Mouse (Mus musculus): ENCODE data around the gene Olfr521. TPM values are rescaled to one million over a fixed set of nuclear protein-coding genes. Genes with fewer than 3 reads are reported as not detected.
A peak's percentile ranks its signal among the peaks of the same experiment; 100 is the strongest.

The Olfr521 gene
- polyA plus RNA-seq, 1 experiment from 2014 or later, result not detected

GRCm38 (mm10) chr7:99785553-99785952 lies 22.2 kb downstream of the Olfr521 start:
- WGBS, result 88% methylated on average over 3 of the region's 3 CpGs
- no peak overlapping the region for H3K4me2 ChIP-seq (replicated peaks; ENCODE audit: low read depth, low read length)
- H3K4me3 ChIP-seq (ENCODE audit: low read depth, low read length), result no peak overlapping the region
- no peaks in the 10 kb centered on the region for H3K27me3 ChIP-seq (ENCODE audit: control insufficient read depth, insufficient read depth, low read length)
- no peaks in the 10 kb centered on the region for H3K36me3 ChIP-seq (ENCODE audit: control insufficient read depth, insufficient read depth, low read length)
- H3K27ac ChIP-seq (ENCODE audit: low read length), result no peak overlapping the region
- no peak overlapping the region for H3K9ac ChIP-seq (replicated peaks; ENCODE audit: low read depth, low read length)
- peaks cover 9% of the 10 kb centered on the region for H3K4me1 ChIP-seq (ENCODE audit: control insufficient read depth, insufficient read depth, low read length)
- no peak for ATAC-seq (ENCODE audit: insufficient number of reproducible peaks, insufficient read depth, low FRiP score, low read depth)
- H3K9me3 ChIP-seq (ENCODE audit: control insufficient read depth, low read depth, low read length), result no peaks in the 10 kb centered on the region

GRCm38 (mm10) chr7:99786774-99787173 lies 23.5 kb downstream of the Olfr521 start:
- Histone ChIP-seq H3K4me2 (replicated peaks; ENCODE audit: low read depth, low read length) (no peak overlapping the region), H3K27ac (ENCODE audit: low read length) (no peak overlapping the region), H3K27me3 (ENCODE audit: control insufficient read depth, insufficient read depth, low read length) (no peaks in the 10 kb centered on the region), H3K36me3 (ENCODE audit: control insufficient read depth, insufficient read depth, low read length) (no peaks in the 10 kb centered on the region), H3K9me3 (ENCODE audit: control insufficient read depth, low read depth, low read length) (no peaks in the 10 kb centered on the region), H3K9ac (replicated peaks; ENCODE audit: low read depth, low read length) (no peak overlapping the region), H3K4me3 (ENCODE audit: low read depth, low read length) (no peak overlapping the region), H3K4me1 (ENCODE audit: control insufficient read depth, insufficient read depth, low read length) (peaks cover 9% of the 10 kb centered on the region)
- WGBS, result 83% methylated on average over 3 of the region's 3 CpGs
- ATAC-seq (ENCODE audit: insufficient number of reproducible peaks, insufficient read depth, low FRiP score, low read depth), result no peak

GRCm38 (mm10) chr7:99787935-99788334 lies 24.6 kb downstream of the Olfr521 start:
- no peak overlapping the region for H3K27ac ChIP-seq (ENCODE audit: low read length)

GRCm38 (mm10) chr7:99788563-99788962 lies 25.3 kb downstream of the Olfr521 start:
- H3K9me3 ChIP-seq (ENCODE audit: control insufficient read depth, low read depth, low read length), result no peaks in the 10 kb centered on the region
- WGBS, result 25% methylated on average over 5 of the region's 5 CpGs
- H3K4me2 ChIP-seq (replicated peaks; ENCODE audit: low read depth, low read length), result no peak overlapping the region
- no peak overlapping the region for H3K27ac ChIP-seq (ENCODE audit: low read length)
- H3K36me3 ChIP-seq (ENCODE audit: control insufficient read depth, insufficient read depth, low read length), result no peaks in the 10 kb centered on the region
- no peaks in the 10 kb centered on the region for H3K27me3 ChIP-seq (ENCODE audit: control insufficient read depth, insufficient read depth, low read length)
- peaks cover 9% of the 10 kb centered on the region for H3K4me1 ChIP-seq (ENCODE audit: control insufficient read depth, insufficient read depth, low read length)
- no peak overlapping the region for H3K9ac ChIP-seq (replicated peaks; ENCODE audit: low read depth, low read length)
- ATAC-seq (ENCODE audit: insufficient number of reproducible peaks, insufficient read depth, low FRiP score, low read depth), result peak; percentile 37; the same call in 1 of the 2 replicates
- H3K4me3 ChIP-seq (ENCODE audit: low read depth, low read length), result no peak overlapping the region

More at GRCm38 (mm10) chr7:99787935-99788334, 24.6 kb downstream of the Olfr521 start:
- H3K36me3 ChIP-seq (ENCODE audit: control insufficient read depth, insufficient read depth, low read length), result no peaks in the 10 kb centered on the region
- WGBS, result 53% methylated on average over 2 of the region's 2 CpGs
- H3K9ac ChIP-seq (replicated peaks; ENCODE audit: low read depth, low read length), result no peak overlapping the region
- H3K4me1 ChIP-seq (ENCODE audit: control insufficient read depth, insufficient read depth, low read length), result peaks cover 9% of the 10 kb centered on the region
- H3K9me3 ChIP-seq (ENCODE audit: control insufficient read depth, low read depth, low read length), result no peaks in the 10 kb centered on the region
- ATAC-seq (ENCODE audit: insufficient number of reproducible peaks, insufficient read depth, low FRiP score, low read depth), result no peak
- no peak overlapping the region for H3K4me2 ChIP-seq (replicated peaks; ENCODE audit: low read depth, low read length)
- H3K4me3 ChIP-seq (ENCODE audit: low read depth, low read length), result no peak overlapping the region
- H3K27me3 ChIP-seq (ENCODE audit: control insufficient read depth, insufficient read depth, low read length), result no peaks in the 10 kb centered on the region

GRCm38 (mm10) chr7:99790816-99791215 lies 27.5 kb downstream of the Olfr521 start:
- no peak for ATAC-seq (ENCODE audit: insufficient number of reproducible peaks, insufficient read depth, low FRiP score, low read depth)
- no peak overlapping the region for H3K27ac ChIP-seq (ENCODE audit: low read length)
- no peak overlapping the region for H3K4me3 ChIP-seq (ENCODE audit: low read depth, low read length)
- no peaks in the 10 kb centered on the region for H3K36me3 ChIP-seq (ENCODE audit: control insufficient read depth, insufficient read depth, low read length)
- H3K9ac ChIP-seq (replicated peaks; ENCODE audit: low read depth, low read length), result no peak overlapping the region
- H3K4me2 ChIP-seq (replicated peaks; ENCODE audit: low read depth, low read length), result no peak overlapping the region
- no peaks in the 10 kb centered on the region for H3K9me3 ChIP-seq (ENCODE audit: control insufficient read depth, low read depth, low read length)
- WGBS, result 70% methylated on average over 10 of the region's 10 CpGs
- no peaks in the 10 kb centered on the region for H3K27me3 ChIP-seq (ENCODE audit: control insufficient read depth, insufficient read depth, low read length)
- H3K4me1 ChIP-seq (ENCODE audit: control insufficient read depth, insufficient read depth, low read length), result peaks cover 15% of the 10 kb centered on the region

- no peak for ATAC-seq (ENCODE audit: insufficient number of reproducible peaks, insufficient read depth, low FRiP score, low read depth)
- no peak overlapping the region for H3K27ac ChIP-seq (ENCODE audit: low read length)
- peaks cover 8% of the 10 kb centered on the region; the same call in 1 of the 2 replicates for H3K4me1 ChIP-seq (ENCODE audit: control insufficient read depth, insufficient read depth, low read length)
- no peak overlapping the region for H3K9ac ChIP-seq (replicated peaks; ENCODE audit: low read depth, low read length)
- no peak overlapping the region for H3K4me2 ChIP-seq (replicated peaks; ENCODE audit: low read depth, low read length)
- no peak overlapping the region for H3K4me3 ChIP-seq (ENCODE audit: low read depth, low read length)
- H3K27me3 ChIP-seq (ENCODE audit: control insufficient read depth, insufficient read depth, low read length), result no peaks in the 10 kb centered on the region
- H3K36me3 ChIP-seq (ENCODE audit: control insufficient read depth, insufficient read depth, low read length), result no peaks in the 10 kb centered on the region
- no peaks in the 10 kb centered on the region for H3K9me3 ChIP-seq (ENCODE audit: control insufficient read depth, low read depth, low read length)
- WGBS, result 70% methylated on average over 2 of the region's 2 CpGs
Measured at GRCm38 (mm10) chr7:99794096-99794495, 30.8 kb downstream of the Olfr521 start.

- Histone ChIP-seq H3K9ac (replicated peaks; ENCODE audit: low read depth, low read length) (no peak overlapping the region), H3K27me3 (ENCODE audit: control insufficient read depth, insufficient read depth, low read length) (no peaks in the 10 kb centered on the region), H3K9me3 (ENCODE audit: control insufficient read depth, low read depth, low read length) (no peaks in the 10 kb centered on the region), H3K36me3 (ENCODE audit: control insufficient read depth, insufficient read depth, low read length) (no peaks in the 10 kb centered on the region), H3K4me1 (ENCODE audit: control insufficient read depth, insufficient read depth, low read length) (peaks cover 8% of the 10 kb centered on the region; the same call in 1 of the 2 replicates), H3K27ac (ENCODE audit: low read length) (no peak overlapping the region), H3K4me3 (ENCODE audit: low read depth, low read length) (no peak overlapping the region), H3K4me2 (replicated peaks; ENCODE audit: low read depth, low read length) (no peak overlapping the region; the same call in 1 of the 2 replicates)
- 13% methylated on average over 17 of the region's 17 CpGs for WGBS
- no peak for ATAC-seq (ENCODE audit: insufficient number of reproducible peaks, insufficient read depth, low FRiP score, low read depth)
Measured at GRCm38 (mm10) chr7:99795192-99795981, 32.1 kb downstream of the Olfr521 start.

GRCm38 (mm10) chr7:99796471-99796870 lies 33.2 kb downstream of the Olfr521 start:
- H3K9ac ChIP-seq (replicated peaks; ENCODE audit: low read depth, low read length), result no peak overlapping the region
- H3K27ac ChIP-seq (ENCODE audit: low read length), result no peak overlapping the region
- no peak overlapping the region for H3K4me3 ChIP-seq (ENCODE audit: low read depth, low read length)
- H3K4me1 ChIP-seq (ENCODE audit: control insufficient read depth, insufficient read depth, low read length), result peaks cover 8% of the 10 kb centered on the region; the same call in 1 of the 2 replicates
- no peak for ATAC-seq (ENCODE audit: insufficient number of reproducible peaks, insufficient read depth, low FRiP score, low read depth)
- no peak overlapping the region for H3K4me2 ChIP-seq (replicated peaks; ENCODE audit: low read depth, low read length)
- 75% methylated on average over 3 of the region's 3 CpGs for WGBS
- no peaks in the 10 kb centered on the region for H3K9me3 ChIP-seq (ENCODE audit: control insufficient read depth, low read depth, low read length)
- no peaks in the 10 kb centered on the region for H3K27me3 ChIP-seq (ENCODE audit: control insufficient read depth, insufficient read depth, low read length)
- H3K36me3 ChIP-seq (ENCODE audit: control insufficient read depth, insufficient read depth, low read length), result no peaks in the 10 kb centered on the region
